Mouse (Mus musculus) bone marrow, adult 2 months (tissue): ENCODE data around the gene Rims3.

ENCODE experiments used
- CTCF ChIP-seq: fragments of 200-500 bp; IDR thresholded peaks from 2 replicates; pipeline ENCODE4 v1.5.1; 2011; ENCODE audit warnings: low read length, control low read depth; ENCODE audit not compliant: control insufficient read depth, insufficient read depth
- POLR2A ChIP-seq: fragments of 200-500 bp; IDR thresholded peaks from 2 replicates; pipeline ENCODE4 v1.6.1; 2011; ENCODE audit warnings: low read depth, mild to moderate bottlenecking, control low read depth, low read length, borderline replicate concordance; ENCODE audit not compliant: control insufficient read depth

GRCm38 (mm10) chr4:120859865-120860264 is 5.2 kb downstream of the Rims3 start:
- TF ChIP-seq CTCF (no peak), POLR2A (no peak)
